Mouse (Mus musculus): Measurements from ENCODE around the gene B4galt5.

Gene B4galt5

GRCm38 (mm10) chr2:167333450-167333849, 15.5 kb downstream of the B4galt5 start:
- DNase-seq (ENCODE audit: low read depth, low spot score): no peak

- no peak for DNase-seq (ENCODE audit: low read depth, low spot score)
Observed at GRCm38 (mm10) chr2:167332336-167332987, 16.5 kb downstream of the B4galt5 start.

GRCm38 (mm10) chr2:167331432-167331921, 17.5 kb downstream of the B4galt5 start:
- DNase-seq (ENCODE audit: low read depth, low spot score): no peak

GRCm38 (mm10) chr2:167330581-167330980, 18.4 kb downstream of the B4galt5 start:
- no peak for DNase-seq (ENCODE audit: low read depth, low spot score)

- no peak for DNase-seq (ENCODE audit: low read depth, low spot score)
Observed at GRCm38 (mm10) chr2:167329478-167330262, 19.3 kb downstream of the B4galt5 start.

- no peak for DNase-seq (ENCODE audit: low read depth, low spot score)
Observed at GRCm38 (mm10) chr2:167328340-167328739, 20.6 kb downstream of the B4galt5 start.

GRCm38 (mm10) chr2:167326582-167326981, 22.4 kb downstream of the B4galt5 start:
- no peak for DNase-seq (ENCODE audit: low read depth, low spot score)

- DNase-seq (ENCODE audit: low read depth, low spot score): no peak
Observed at GRCm38 (mm10) chr2:167324151-167324930, 24.6 kb downstream of the B4galt5 start.

- DNase-seq (ENCODE audit: low read depth, low spot score): no peak
Observed at GRCm38 (mm10) chr2:167323116-167323515, 25.9 kb downstream of the B4galt5 start.

GRCm38 (mm10) chr2:167321372-167321771, 27.6 kb downstream of the B4galt5 start:
- no peak for DNase-seq (ENCODE audit: low read depth, low spot score)

GRCm38 (mm10) chr2:167318981-167319380, 30.0 kb downstream of the B4galt5 start:
- peak; percentile 34 for DNase-seq (ENCODE audit: low read depth, low spot score)

- DNase-seq (ENCODE audit: low read depth, low spot score): no peak
Observed at GRCm38 (mm10) chr2:167316724-167317187, 32.2 kb downstream of the B4galt5 start.

- DNase-seq (ENCODE audit: low read depth, low spot score): no peak
Observed at GRCm38 (mm10) chr2:167314491-167314890, 34.5 kb downstream of the B4galt5 start.

GRCm38 (mm10) chr2:167313501-167314326, 35.3 kb downstream of the B4galt5 start:
- peak; percentile 84 for DNase-seq (ENCODE audit: low read depth, low spot score)

- DNase-seq (ENCODE audit: low read depth, low spot score): no peak
Observed at GRCm38 (mm10) chr2:167310121-167310520, 38.9 kb downstream of the B4galt5 start.

GRCm38 (mm10) chr2:167309286-167309685, 39.7 kb downstream of the B4galt5 start:
- no peak for DNase-seq (ENCODE audit: low read depth, low spot score)

- DNase-seq (ENCODE audit: low read depth, low spot score): no peak
Observed at GRCm38 (mm10) chr2:167307716-167308115, 41.3 kb downstream of the B4galt5 start.

GRCm38 (mm10) chr2:167306626-167307541, 42.1 kb downstream of the B4galt5 start:
- DNase-seq (ENCODE audit: low read depth, low spot score): no peak

GRCm38 (mm10) chr2:167306273-167306594, 42.7 kb downstream of the B4galt5 start:
- DNase-seq (ENCODE audit: low read depth, low spot score): no peak

All from CD4-positive helper T cell, adult 2 months (primary cell).